Mouse (Mus musculus) testis, adult 2 months (tissue): ENCODE measurements around the gene Pja2. TPM values are rescaled to one million over a fixed set of nuclear protein-coding genes. Genes with fewer than 3 reads are reported as not detected.

ENCODE experiments used
- H3K27ac ChIP-seq: fragments of 200-500 bp; 2 replicates; pipeline ENCODE4 v1.5.1; 2012; ENCODE audit warnings: low read depth, low read length; ENCODE audit not compliant: control insufficient read depth, insufficient read depth
- H3K27me3 ChIP-seq: fragments of 200-500 bp; 2 replicates; pipeline ENCODE4 v1.6.1; 2012; ENCODE audit warnings: mild to moderate bottlenecking, low read length, moderate library complexity; ENCODE audit not compliant: control insufficient read depth, insufficient read depth
- H3K36me3 ChIP-seq: fragments of 200-500 bp; 2 replicates; pipeline ENCODE4 v1.6.1; 2012; ENCODE audit warnings: mild to moderate bottlenecking, low read length; ENCODE audit not compliant: control insufficient read depth, insufficient read depth
- H3K4me1 ChIP-seq: fragments of 200-500 bp; 2 replicates; pipeline ENCODE4 v1.6.1; 2012; ENCODE audit warnings: low read length; ENCODE audit not compliant: control insufficient read depth, insufficient read depth
- H3K4me3 ChIP-seq: fragments of 200-500 bp; 2 replicates; pipeline ENCODE4 v1.5.1; 2012; ENCODE audit warnings: low read depth, mild to moderate bottlenecking, low read length, moderate library complexity, mixed read lengths; ENCODE audit not compliant: control insufficient read depth
- CTCF ChIP-seq: fragments of 200-500 bp; IDR thresholded peaks from 2 replicates; pipeline ENCODE4 v1.5.1; 2012; ENCODE audit warnings: low read depth, mild to moderate bottlenecking, inconsistent platforms, low read length, moderate library complexity; ENCODE audit not compliant: control insufficient read depth, insufficient read depth, insufficient replicate concordance
- POLR2A ChIP-seq: fragments of 200-500 bp; IDR thresholded peaks from 2 replicates; pipeline ENCODE4 v1.6.1; 2012; ENCODE audit warnings: low read depth, mild to moderate bottlenecking, inconsistent platforms, low read length, moderate library complexity; ENCODE audit not compliant: control insufficient read depth
- polyA plus RNA-seq: library from polyadenylated mRNA; depleted of rRNA; stranded (reverse); fragments of >200 nt; gene quantifications from 2 replicates; pipeline ENCODE4 v1.2.3, GENCODE M21; 2012

The Pja2 gene
- polyA plus RNA-seq, 1 experiment: 16.0 TPM

GRCm38 (mm10) chr17:64341698-64342097 is 10.0 kb upstream of the Pja2 start:
- Histone ChIP-seq H3K4me3 (no peak overlapping the region), H3K36me3 (no peaks in the 10 kb centered on the region), H3K27me3 (no peaks in the 10 kb centered on the region), H3K27ac (no peak overlapping the region), H3K4me1 (no peaks in the 10 kb centered on the region)
- TF ChIP-seq POLR2A (no peak), CTCF (no peak)

- Histone ChIP-seq H3K4me1 (no peaks in the 10 kb centered on the region), H3K27me3 (no peaks in the 10 kb centered on the region), H3K36me3 (no peaks in the 10 kb centered on the region), H3K4me3 (no peak overlapping the region), H3K27ac (no peak overlapping the region)
- TF ChIP-seq POLR2A (no peak), CTCF (no peak)
These were observed 8.0 kb upstream of the Pja2 start for GRCm38 (mm10) chr17:64339752-64340151.

DNA sequence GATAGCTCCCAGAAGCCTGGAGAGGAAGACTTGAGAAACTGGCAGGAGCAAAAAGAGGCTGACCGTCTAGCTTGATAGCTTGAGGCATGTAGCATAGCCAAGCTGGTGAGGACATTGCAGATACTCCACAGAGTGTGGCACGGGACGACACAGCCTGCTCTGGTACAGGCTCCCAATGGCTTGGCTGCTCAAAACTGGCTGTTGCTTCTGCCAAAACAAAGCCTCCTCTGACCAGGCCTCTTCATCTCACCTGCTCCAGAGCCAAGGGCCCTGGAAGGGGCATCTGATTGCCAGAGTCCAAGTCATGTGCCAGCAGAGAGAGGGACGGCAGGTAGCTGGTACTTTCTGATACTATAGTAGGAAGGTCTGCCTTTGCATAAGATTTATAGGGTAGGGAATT is 5.5 kb upstream of the Pja2 start:
- no peak overlapping the region for H3K27ac ChIP-seq
- peaks cover 5% of the 10 kb centered on the region; the same call in 1 of the 2 replicates for H3K4me1 ChIP-seq
- no peaks in the 10 kb centered on the region for H3K36me3 ChIP-seq
- no peaks in the 10 kb centered on the region for H3K27me3 ChIP-seq
- TF ChIP-seq CTCF (no peak), POLR2A (no peak)
- H3K4me3 ChIP-seq: no peak overlapping the region

DNA sequence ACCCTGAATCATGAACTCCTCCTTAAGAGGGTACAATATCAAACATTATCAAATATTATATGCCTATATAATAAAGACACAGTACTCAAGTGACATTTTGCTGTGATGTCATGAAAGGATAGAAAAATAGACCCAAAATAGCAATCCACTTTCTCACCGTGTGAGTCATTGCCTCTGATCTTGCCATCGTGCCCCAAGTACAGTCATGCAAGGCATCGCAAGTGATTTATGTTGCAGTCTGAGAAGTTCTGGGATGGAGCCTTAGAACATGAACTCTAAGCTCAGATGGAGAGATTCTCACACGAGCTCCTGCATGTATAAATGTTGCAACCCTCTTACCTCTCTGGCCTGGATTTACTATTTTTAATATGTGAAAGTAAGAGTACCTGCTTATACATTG is 2.2 kb upstream of the Pja2 start:
- no peak overlapping the region for H3K27ac ChIP-seq
- TF ChIP-seq CTCF: no peak
- TF ChIP-seq POLR2A: no peak
- H3K4me3 ChIP-seq: no peak overlapping the region
- H3K4me1 ChIP-seq: peaks cover 5% of the 10 kb centered on the region; the same call in 1 of the 2 replicates
- H3K36me3 ChIP-seq: no peaks in the 10 kb centered on the region
- H3K27me3 ChIP-seq: no peaks in the 10 kb centered on the region

- peak overlapping the region; percentile 78 for H3K27ac ChIP-seq
- no peaks in the 10 kb centered on the region for H3K36me3 ChIP-seq
- no peaks in the 10 kb centered on the region for H3K27me3 ChIP-seq
- no peak for TF ChIP-seq POLR2A
- no peak for TF ChIP-seq CTCF
- peaks cover 5% of the 10 kb centered on the region; the same call in 1 of the 2 replicates for H3K4me1 ChIP-seq
- peak overlapping the region; percentile 76; the same call in 1 of the 2 replicates for H3K4me3 ChIP-seq
These were observed 1.0 kb upstream of the Pja2 start for GRCm38 (mm10) chr17:64332770-64333096.

- Histone ChIP-seq H3K4me1 (peaks cover 5% of the 10 kb centered on the region; the same call in 1 of the 2 replicates), H3K4me3 (peak overlapping the region; percentile 100), H3K27ac (peak overlapping the region; percentile 98), H3K36me3 (no peaks in the 10 kb centered on the region), H3K27me3 (no peaks in the 10 kb centered on the region)
- TF ChIP-seq POLR2A (peak; percentile 78), CTCF (no peak)
These were observed 322 bp downstream of the Pja2 start for GRCm38 (mm10) chr17:64331291-64331897.

DNA sequence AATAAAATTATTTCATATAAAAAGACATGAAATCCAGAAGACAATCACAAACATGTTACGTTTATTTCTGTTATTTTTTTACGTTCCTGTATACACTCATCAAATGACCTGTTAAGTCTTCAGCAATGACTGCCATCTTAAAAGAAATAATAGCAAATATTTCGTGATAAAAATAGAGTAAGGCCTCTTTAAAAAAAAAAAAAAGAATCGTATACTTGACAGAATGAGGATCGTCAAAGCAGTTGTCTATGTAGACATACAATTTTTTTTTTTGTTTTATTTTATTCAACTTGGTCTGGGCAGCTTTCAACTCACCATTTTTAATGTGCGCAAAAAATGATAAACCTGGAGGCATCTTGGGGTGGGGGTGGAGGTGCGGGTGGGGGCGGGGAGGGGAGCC is 831 bp downstream of the Pja2 start:
- Histone ChIP-seq H3K27me3 (no peaks in the 10 kb centered on the region), H3K27ac (peak overlapping the region; percentile 98), H3K4me1 (peaks cover 5% of the 10 kb centered on the region; the same call in 1 of the 2 replicates), H3K36me3 (no peaks in the 10 kb centered on the region), H3K4me3 (peak overlapping the region; percentile 100)
- TF ChIP-seq CTCF (no peak), POLR2A (no peak)
